Mouse (Mus musculus): ENCODE measurements around the gene Catsper2. TPM values are rescaled to one million over a fixed set of nuclear protein-coding genes. Genes with fewer than 3 reads are reported as not detected.

The Catsper2 gene
- 1.5 TPM in 2 replicates for polyA plus RNA-seq (2015; fragmentation: Nextera tagmentation; extraction: Ambion mirVana)

DNA sequence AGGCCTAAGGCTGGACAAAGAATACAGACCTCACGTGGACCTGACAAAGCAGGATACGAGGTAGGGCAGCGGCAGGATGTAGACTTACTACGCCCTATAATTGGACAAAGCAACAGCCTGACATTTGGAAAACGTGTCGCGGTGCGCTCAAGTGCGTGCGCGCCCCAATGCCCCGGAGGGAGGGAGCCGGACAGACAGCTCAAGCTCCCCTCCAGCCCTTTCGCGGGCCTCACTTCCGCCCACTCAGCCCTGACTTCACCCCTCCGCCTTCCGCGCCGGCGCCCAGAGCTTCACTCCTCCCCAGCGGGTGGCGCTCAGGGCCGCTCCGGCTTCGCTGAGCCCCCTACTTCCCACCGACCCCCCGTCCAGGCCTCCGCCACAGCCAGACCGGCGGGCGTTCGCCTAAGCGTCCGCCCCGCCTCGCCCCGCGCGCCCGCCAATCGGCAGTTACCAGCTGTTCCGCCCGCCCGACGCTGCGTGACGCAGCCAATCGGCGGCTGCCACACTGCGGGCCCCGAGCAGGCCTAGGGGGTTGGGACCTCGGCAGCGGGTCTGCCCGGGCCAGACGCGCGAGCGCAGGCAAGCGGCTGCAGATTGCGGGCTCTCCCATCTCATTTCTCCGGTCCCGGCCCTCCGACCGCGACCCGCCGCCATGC is at the start of gene Catsper2, which contains the start of gene Pdia3:
Catsper2 (minus strand) TSS at position 406 of the 656 bp plus-strand sequence.
Pdia3 (plus strand) TSS at position 389 of the 656 bp plus-strand sequence.
- DNase-seq (peak; percentile 96), ATAC-seq (peak; percentile 98)
- H3K27me3 ChIP-seq (ENCODE audit: insufficient read depth, low read length), result no peaks in the 10 kb centered on the region
- H3K4me3 ChIP-seq (ENCODE audit: low read depth, low read length), result peak within 1 kb of the TSS; percentile 83
- H3K4me1 ChIP-seq (ENCODE audit: insufficient read depth), result peaks cover 31% of the 10 kb centered on the region
- H3K9me3 ChIP-seq (ENCODE audit: low read length), result no peaks in the 10 kb centered on the region
- peak within 1 kb of the TSS; percentile 90 for H3K4me2 ChIP-seq (ENCODE audit: low read depth, low read length)
- H3K27ac ChIP-seq (ENCODE audit: low read depth), result peak within 1 kb of the TSS; percentile 95
- H3K36me3 ChIP-seq (replicated peaks; ENCODE audit: insufficient read depth, low read length), result peaks cover 6% of the 10 kb centered on the region; the same call in 1 of the 2 replicates
- under 1% methylated on average over 59 of the region's 68 CpGs for WGBS (ENCODE audit: insufficient replicate concordance)
- H3K9ac ChIP-seq (replicated peaks), result peak within 1 kb of the TSS; percentile 90
- TF ChIP-seq EP300 (IDR thresholded peaks at IDR 0.05; ENCODE audit: low read depth) (no peak), CTCF (IDR thresholded peaks at IDR 0.05; ENCODE audit: low read depth) (peak; percentile 54)

DNA sequence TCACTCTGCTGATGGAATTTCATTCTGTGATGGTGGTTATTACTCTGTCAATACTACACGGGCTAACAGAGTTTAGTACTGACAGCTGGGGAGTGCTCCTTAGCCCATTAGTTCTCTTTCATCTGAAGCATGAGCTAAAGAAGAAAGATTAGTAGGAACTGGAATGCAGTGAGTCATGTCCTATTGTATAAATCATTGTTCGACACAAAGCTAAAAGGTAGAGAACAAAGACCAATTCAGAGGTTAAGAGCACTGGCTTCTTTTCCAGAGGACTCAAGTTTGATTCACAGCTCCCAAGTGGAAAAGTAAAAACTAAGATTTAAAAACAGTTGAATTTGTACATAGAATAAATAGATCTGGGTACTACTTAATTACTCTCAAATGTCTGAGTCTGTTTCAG is 46.5 kb upstream of the Catsper2 start:
- H3K9ac ChIP-seq (replicated peaks), result no peak overlapping the region
- ATAC-seq (no peak), DNase-seq (no peak)
- H3K4me1 ChIP-seq (ENCODE audit: insufficient read depth), result peaks cover 11% of the 10 kb centered on the region
- WGBS (ENCODE audit: insufficient replicate concordance), result 77% methylated on average over 2 of the region's 2 CpGs
- no peak overlapping the region for H3K4me3 ChIP-seq (ENCODE audit: low read depth, low read length)
- peaks cover 8% of the 10 kb centered on the region for H3K36me3 ChIP-seq (replicated peaks; ENCODE audit: insufficient read depth, low read length)
- H3K4me2 ChIP-seq (ENCODE audit: low read depth, low read length), result no peak overlapping the region
- TF ChIP-seq CTCF (IDR thresholded peaks at IDR 0.05; ENCODE audit: low read depth) (no peak), EP300 (IDR thresholded peaks at IDR 0.05; ENCODE audit: low read depth) (no peak)
- H3K27ac ChIP-seq (ENCODE audit: low read depth), result no peak overlapping the region
- H3K27me3 ChIP-seq (ENCODE audit: insufficient read depth, low read length), result no peaks in the 10 kb centered on the region
- no peaks in the 10 kb centered on the region for H3K9me3 ChIP-seq (ENCODE audit: low read length)

DNA sequence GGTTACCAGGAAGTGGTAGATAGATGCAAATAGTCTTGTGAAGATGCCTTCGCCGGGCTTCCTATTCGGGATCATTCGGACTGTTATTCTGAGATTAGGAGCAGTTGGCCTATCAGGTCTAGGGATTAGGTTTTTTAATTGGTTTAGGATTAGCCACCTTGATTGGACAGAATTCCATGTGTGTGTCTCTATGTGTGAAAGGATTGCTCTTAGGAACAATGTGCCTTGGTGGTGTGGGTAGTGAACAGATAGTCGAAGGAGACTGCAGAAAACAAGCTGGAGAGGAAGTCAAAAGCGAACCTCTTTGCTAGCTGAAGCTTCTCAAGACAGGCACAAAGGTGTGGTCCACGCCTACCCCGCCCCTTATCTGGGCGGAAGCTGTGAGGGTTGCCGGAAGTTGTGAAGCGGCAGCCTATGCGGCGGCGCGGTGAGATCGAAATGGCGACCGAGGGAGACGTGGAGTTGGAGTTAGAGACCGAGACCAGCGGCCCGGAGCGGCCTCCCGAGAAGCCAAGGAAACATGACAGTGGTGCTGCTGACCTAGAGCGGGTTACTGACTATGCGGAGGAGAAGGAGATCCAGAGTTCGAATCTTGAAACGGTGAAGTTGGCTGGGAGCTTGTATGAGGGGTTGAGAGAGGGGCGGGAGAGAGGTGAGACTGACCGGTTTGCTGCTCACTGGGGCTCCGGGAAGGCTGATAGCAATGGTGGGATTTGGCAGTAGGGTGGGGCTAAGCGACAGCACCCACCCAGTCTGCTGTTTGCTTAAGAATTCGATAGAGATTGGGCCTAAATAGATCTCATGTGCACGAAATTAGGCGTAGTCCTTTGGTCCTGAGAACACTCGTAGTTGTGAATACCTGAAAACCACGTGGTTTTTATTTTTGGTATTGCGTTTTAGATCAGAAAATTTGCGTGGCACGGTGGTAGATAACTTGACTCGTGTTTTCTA is 43.4 kb upstream of the Catsper2 start, which contains the start of gene Serinc4:
Serinc4 (minus strand) TSS at position 90 of the 951 bp plus-strand sequence.
- Histone ChIP-seq H3K9ac (replicated peaks) (peak within 1 kb of the TSS; percentile 78), H3K36me3 (replicated peaks; ENCODE audit: insufficient read depth, low read length) (peaks cover 27% of the 10 kb centered on the region), H3K27ac (ENCODE audit: low read depth) (peak within 1 kb of the TSS; percentile 84), H3K4me2 (ENCODE audit: low read depth, low read length) (peak within 1 kb of the TSS; percentile 80), H3K4me3 (ENCODE audit: low read depth, low read length) (peak within 1 kb of the TSS; percentile 76), H3K9me3 (ENCODE audit: low read length) (no peaks in the 10 kb centered on the region), H3K27me3 (ENCODE audit: insufficient read depth, low read length) (no peaks in the 10 kb centered on the region), H3K4me1 (ENCODE audit: insufficient read depth) (peaks cover 15% of the 10 kb centered on the region)
- WGBS (ENCODE audit: insufficient replicate concordance), result 3% methylated on average over 41 of the region's 41 CpGs
- peak; percentile 91 for DNase-seq
- TF ChIP-seq CTCF (IDR thresholded peaks at IDR 0.05; ENCODE audit: low read depth), result no peak
- TF ChIP-seq EP300 (IDR thresholded peaks at IDR 0.05; ENCODE audit: low read depth), result peak; percentile 47; the same call in 1 of the 2 replicates
- ATAC-seq, result peak; percentile 95

DNA sequence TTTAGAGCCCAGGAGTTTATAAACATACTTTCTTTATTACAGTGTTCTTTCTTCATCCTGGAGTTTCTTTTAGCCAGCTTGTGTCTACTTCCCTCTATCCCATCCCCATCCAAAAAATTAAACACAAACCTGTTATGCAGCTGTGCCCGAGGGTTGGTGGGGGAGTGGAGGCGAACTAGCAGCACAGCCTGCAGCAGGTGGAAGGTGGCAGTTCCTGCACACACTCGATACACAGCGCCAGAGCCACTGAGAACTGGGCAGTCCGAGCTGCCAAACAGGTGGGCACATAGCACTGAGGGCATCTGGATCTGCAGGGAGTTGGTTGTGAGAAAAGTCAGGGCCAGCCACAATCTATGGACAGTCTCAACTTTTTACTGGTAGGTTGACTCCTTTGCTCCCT is 41.9 kb upstream of the Catsper2 start:
- Histone ChIP-seq H3K9me3 (ENCODE audit: low read length) (no peaks in the 10 kb centered on the region), H3K27me3 (ENCODE audit: insufficient read depth, low read length) (no peaks in the 10 kb centered on the region), H3K4me2 (ENCODE audit: low read depth, low read length) (no peak overlapping the region), H3K4me1 (ENCODE audit: insufficient read depth) (peaks cover 22% of the 10 kb centered on the region), H3K27ac (ENCODE audit: low read depth) (no peak overlapping the region), H3K36me3 (replicated peaks; ENCODE audit: insufficient read depth, low read length) (peaks cover 32% of the 10 kb centered on the region), H3K9ac (replicated peaks) (no peak overlapping the region), H3K4me3 (ENCODE audit: low read depth, low read length) (no peak overlapping the region)
- DNase-seq (no peak), ATAC-seq (no peak)
- 75% methylated on average over 5 of the region's 5 CpGs for WGBS (ENCODE audit: insufficient replicate concordance)
- TF ChIP-seq CTCF (IDR thresholded peaks at IDR 0.05; ENCODE audit: low read depth), result no peak

DNA sequence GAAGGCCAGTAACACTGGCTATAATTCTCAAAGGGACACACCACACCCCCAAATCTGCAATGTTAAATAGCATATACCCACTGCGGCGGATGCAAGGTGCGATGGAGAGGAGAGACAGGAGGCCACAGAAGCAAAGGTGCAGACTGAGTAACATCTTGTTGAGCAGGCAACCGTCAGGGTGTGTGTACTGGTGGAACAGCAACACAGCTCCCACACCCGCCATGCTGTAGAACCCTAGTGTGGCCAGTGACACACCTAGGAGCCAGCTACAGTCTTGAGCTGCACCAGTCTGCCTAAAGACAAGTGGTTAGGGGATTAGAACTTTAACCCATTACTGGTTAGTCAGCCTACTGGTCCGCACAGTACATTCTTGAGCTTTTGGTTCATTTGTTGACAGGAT is 40.3 kb upstream of the Catsper2 start:
- Histone ChIP-seq H3K4me3 (ENCODE audit: low read depth, low read length) (no peak overlapping the region), H3K27ac (ENCODE audit: low read depth) (no peak overlapping the region), H3K4me2 (ENCODE audit: low read depth, low read length) (no peak overlapping the region), H3K27me3 (ENCODE audit: insufficient read depth, low read length) (no peaks in the 10 kb centered on the region), H3K9me3 (ENCODE audit: low read length) (no peaks in the 10 kb centered on the region), H3K4me1 (ENCODE audit: insufficient read depth) (peaks cover 29% of the 10 kb centered on the region), H3K36me3 (replicated peaks; ENCODE audit: insufficient read depth, low read length) (peaks cover 30% of the 10 kb centered on the region), H3K9ac (replicated peaks) (no peak overlapping the region)
- TF ChIP-seq CTCF (IDR thresholded peaks at IDR 0.05; ENCODE audit: low read depth) (no peak), EP300 (IDR thresholded peaks at IDR 0.05; ENCODE audit: low read depth) (no peak)
- 84% methylated on average over 6 of the region's 6 CpGs for WGBS (ENCODE audit: insufficient replicate concordance)
- DNase-seq (no peak), ATAC-seq (no peak)

DNA sequence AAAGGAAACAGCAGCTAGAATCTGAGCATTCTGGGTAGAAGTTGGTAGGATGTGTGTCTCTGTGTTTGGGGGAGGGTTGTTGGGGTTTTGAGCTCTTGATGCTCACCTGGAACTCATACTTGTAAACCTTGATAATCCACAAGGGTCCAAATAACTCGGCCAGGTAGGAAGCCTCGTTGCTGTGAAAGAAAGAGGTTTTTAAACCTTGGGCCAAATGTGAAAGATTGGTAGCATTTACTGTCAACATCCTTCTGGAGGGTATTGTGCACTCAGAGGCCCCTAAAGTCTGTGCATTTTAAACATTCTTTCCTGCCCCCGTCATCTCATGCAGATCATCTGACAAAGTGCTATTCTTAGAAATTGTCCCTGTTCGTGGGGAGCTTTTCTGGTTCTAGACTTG is 39.4 kb upstream of the Catsper2 start, which contains the start of gene Hypk:
Hypk (plus strand) TSS at position 301 of the 400 bp plus-strand sequence.
- no peaks in the 10 kb centered on the region for H3K9me3 ChIP-seq (ENCODE audit: low read length)
- no peak within 1 kb of the TSS for H3K4me2 ChIP-seq (ENCODE audit: low read depth, low read length)
- H3K27me3 ChIP-seq (ENCODE audit: insufficient read depth, low read length), result no peaks in the 10 kb centered on the region
- no peak within 1 kb of the TSS for H3K4me3 ChIP-seq (ENCODE audit: low read depth, low read length)
- peaks cover 24% of the 10 kb centered on the region for H3K36me3 ChIP-seq (replicated peaks; ENCODE audit: insufficient read depth, low read length)
- peaks cover 30% of the 10 kb centered on the region for H3K4me1 ChIP-seq (ENCODE audit: insufficient read depth)
- DNase-seq, result no peak
- WGBS (ENCODE audit: insufficient replicate concordance), result 57% methylated on average over 4 of the region's 4 CpGs
- no peak within 1 kb of the TSS for H3K9ac ChIP-seq (replicated peaks)
- TF ChIP-seq CTCF (IDR thresholded peaks at IDR 0.05; ENCODE audit: low read depth) (no peak), EP300 (IDR thresholded peaks at IDR 0.05; ENCODE audit: low read depth) (no peak)
- no peak within 1 kb of the TSS for H3K27ac ChIP-seq (ENCODE audit: low read depth)
- ATAC-seq, result no peak

Measured in liver, postnatal 0 days (tissue).